Mouse (Mus musculus) lung, postnatal 25 days (tissue): ENCODE measurements around the gene Shd.

Source experiments
- DNase-seq: peaks from one replicate; pipeline ENCODE4 v3.0.0; 2022; ENCODE audit warnings: low spot score

Gene Shd

DNA sequence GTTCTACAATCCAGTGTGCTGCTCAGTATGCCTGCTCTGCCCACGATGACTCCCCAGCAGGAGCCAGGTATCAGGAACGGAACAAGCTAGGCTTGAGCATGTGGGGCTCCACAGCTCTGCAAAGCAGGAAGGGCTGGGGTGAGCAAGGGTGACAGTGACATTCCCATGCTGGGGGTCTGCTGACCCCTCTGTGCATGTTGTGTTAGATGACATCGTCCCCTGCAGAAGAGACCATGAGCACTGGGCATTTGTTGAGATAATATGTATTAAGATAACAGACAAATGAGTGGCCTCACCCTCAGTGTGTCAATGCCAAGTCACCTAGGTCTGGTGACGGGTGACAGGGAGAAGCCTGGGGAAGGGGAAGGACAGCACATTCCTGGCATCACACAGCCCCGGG, 54.7 kb downstream of the Shd start:
- DNase-seq = no peak
